Mouse (Mus musculus) adrenal gland, adult 10 weeks (tissue): ENCODE results near the gene Dhrs2. TPM values are rescaled to one million over a fixed set of nuclear protein-coding genes. Genes with fewer than 3 reads are reported as not detected.

Experiments
- polyA plus RNA-seq: library from polyadenylated mRNA; stranded (reverse); fragments of 350-450 nt; fragmentation: Illumina TruSeq; extraction: RNeasy Lipid Tissue Mini Kit (QIAGEN cat#74804); gene quantifications from one replicate; pipeline ENCODE4 v1.2.3, GENCODE M21; 2014; ENCODE audit warnings: low read depth, low replicate concordance

Dhrs2 gene
- not detected for polyA plus RNA-seq

GRCm38 (mm10) chr14:55221707-55222106, at the start of gene Dhrs2:
TSS of gene Dhrs2 (plus strand) at chr14:55222007.

Other genes starting within 250 kb of the Dhrs2 start
- not detected for gene Gm17428, start 245.1 kb upstream of the Dhrs2 start, polyA plus RNA-seq
- gene Myh7, start 227.4 kb upstream of the Dhrs2 start, polyA plus RNA-seq, result not detected
- 3.3 TPM for gene Ngdn, start 206.6 kb upstream of the Dhrs2 start, polyA plus RNA-seq
- 0.99 TPM for gene Zfhx2, start 129.7 kb upstream of the Dhrs2 start, polyA plus RNA-seq
- gene Thtpa, start 127.2 kb upstream of the Dhrs2 start, polyA plus RNA-seq, result 6.7 TPM
- 3.8 TPM for gene Ap1g2, start 115.4 kb upstream of the Dhrs2 start, polyA plus RNA-seq
- gene Jph4, start 105.1 kb upstream of the Dhrs2 start, polyA plus RNA-seq, result 1.2 TPM